Mouse (Mus musculus): Measurements from ENCODE around the gene Prkacb. TPM values are rescaled to one million over a fixed set of nuclear protein-coding genes. Genes with fewer than 3 reads are reported as not detected.
"Not testable (repeated sequence)": the region's sequence is repeated elsewhere in the genome, so short reads cannot be mapped to it uniquely, and the experiment has no call there.

Prkacb gene
- polyA plus RNA-seq, 1 experiment from 2014 or later, result 56.1 TPM

DNA sequence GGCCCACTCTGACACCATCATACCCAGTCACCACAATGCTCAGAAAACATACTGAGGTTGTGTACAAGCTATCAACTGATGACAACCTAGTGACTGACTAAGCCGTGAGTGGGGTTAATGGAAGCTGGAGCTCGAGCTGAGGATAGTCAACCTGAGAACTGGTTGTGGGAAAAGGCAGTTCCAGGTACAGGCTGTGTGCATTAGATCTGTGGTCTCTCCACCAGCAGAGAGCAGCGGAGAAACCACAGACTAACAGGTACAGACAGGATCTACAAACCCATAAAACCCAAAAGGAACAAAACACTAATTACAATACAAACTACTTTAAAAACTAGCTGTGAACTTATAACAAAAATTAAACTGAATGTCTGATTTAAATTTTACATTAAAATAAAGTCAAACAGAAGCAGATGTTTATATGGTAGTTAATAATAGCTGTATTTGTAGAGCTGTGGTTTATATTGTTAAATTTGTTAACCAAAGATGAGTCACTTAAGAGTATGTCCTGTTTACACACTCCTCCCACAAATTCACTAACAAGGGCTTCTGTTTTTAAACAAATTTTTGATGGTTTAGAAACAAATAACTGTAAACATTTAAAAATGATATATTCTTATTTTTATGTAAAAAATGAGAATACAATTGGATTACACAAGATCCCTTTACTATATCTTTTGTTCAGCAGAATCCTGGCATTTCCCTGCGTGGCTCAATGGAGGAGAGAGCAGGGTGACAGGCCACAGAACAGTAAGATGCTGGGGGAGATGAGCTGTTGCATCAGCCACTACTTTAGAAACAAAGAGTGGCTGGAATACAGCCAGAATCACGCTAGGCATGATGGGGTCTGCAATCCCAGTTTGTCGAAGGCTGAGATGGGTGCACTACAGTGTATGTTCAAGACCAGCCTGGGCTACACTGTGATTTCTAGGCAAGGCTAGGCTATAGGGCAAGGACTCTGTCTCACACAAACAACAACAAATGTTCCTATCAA, 54.5 kb downstream of the Prkacb start:
- H3K9me3 ChIP-seq (ENCODE audit: control insufficient read depth, low read length), result no peaks in the 10 kb centered on the region
- H3K36me3 ChIP-seq (ENCODE audit: control insufficient read depth, insufficient read depth, low read length), result peaks cover 16% of the 10 kb centered on the region
- H3K4me1 ChIP-seq (replicated peaks; ENCODE audit: control insufficient read depth, insufficient read depth, low read length), result no peaks in the 10 kb centered on the region
- no peak overlapping the region for H3K9ac ChIP-seq (ENCODE audit: low read length)
- H3K4me2 ChIP-seq (ENCODE audit: low read length), result no peak overlapping the region
- 81% methylated on average over 6 of the region's 6 CpGs for WGBS
- DNase-seq (ENCODE audit: low spot score), result no peak
- ATAC-seq (replicated peaks; ENCODE audit: low FRiP score, low TSS enrichment, low read depth), result no peak
- H3K27me3 ChIP-seq (replicated peaks; ENCODE audit: control insufficient read depth, insufficient read depth, low read length), result no peaks in the 10 kb centered on the region
- H3K4me3 ChIP-seq (ENCODE audit: low read depth, low read length), result no peak overlapping the region
- H3K27ac ChIP-seq (ENCODE audit: low read depth), result no peak overlapping the region

DNA sequence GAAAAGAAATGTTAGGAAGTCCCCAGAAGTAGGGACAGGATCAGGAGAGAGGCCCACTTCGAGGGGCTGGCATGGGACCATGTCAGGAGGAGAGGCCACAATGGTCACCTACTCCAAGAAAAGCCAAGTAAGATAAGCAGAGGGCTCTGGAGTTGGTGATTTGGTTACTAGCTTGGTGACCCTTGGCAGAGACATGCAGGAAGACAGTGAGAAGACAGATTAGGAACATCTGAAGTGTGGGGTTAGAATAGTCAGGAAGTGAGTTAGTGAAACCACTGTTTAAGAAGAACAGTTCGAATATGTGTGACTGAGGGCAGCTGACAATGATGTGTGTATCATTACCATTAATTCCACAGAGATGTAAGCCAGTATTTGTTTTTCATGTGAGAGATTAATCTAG, 58.5 kb downstream of the Prkacb start:
- no peak for DNase-seq (ENCODE audit: low spot score)

DNA sequence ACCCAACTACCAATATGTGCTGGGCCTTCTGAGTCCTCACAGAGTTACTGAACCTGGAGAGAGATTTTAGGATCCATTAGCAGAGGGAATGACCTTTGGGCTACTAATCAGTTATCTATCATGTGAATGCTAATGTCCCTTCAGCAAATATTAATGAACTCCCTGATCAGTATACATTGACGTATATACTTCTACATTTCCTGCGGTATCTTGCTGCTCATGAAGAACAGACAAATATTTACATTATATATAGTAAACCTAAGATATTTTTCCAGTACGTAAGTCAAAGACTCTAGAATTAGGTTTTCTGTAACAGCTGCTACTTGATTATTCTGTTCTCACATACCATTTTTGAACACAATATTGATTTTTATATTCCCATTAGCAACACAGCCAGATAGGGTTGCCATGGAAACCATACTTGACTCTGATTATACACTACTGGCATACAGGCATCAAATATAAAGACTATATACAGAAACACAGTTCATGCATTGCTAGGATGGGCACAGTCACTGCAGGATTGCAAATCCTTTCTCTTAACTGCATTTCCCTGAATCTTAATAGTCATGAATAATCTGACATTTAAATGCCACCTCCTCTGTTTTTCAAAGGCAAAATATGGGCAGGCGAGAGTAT, 71.1 kb downstream of the Prkacb start:
- H3K4me2 ChIP-seq (ENCODE audit: low read length), result no peak overlapping the region
- no peak overlapping the region for H3K4me3 ChIP-seq (ENCODE audit: low read depth, low read length)
- no peak overlapping the region for H3K27ac ChIP-seq (ENCODE audit: low read depth)
- no peak for DNase-seq (ENCODE audit: low spot score)
- H3K27me3 ChIP-seq (replicated peaks; ENCODE audit: control insufficient read depth, insufficient read depth, low read length), result no peaks in the 10 kb centered on the region
- H3K9ac ChIP-seq (ENCODE audit: low read length), result no peak overlapping the region
- peaks cover 66% of the 10 kb centered on the region for H3K36me3 ChIP-seq (ENCODE audit: control insufficient read depth, insufficient read depth, low read length)
- H3K9me3 ChIP-seq (ENCODE audit: control insufficient read depth, low read length), result no peaks in the 10 kb centered on the region
- H3K4me1 ChIP-seq (replicated peaks; ENCODE audit: control insufficient read depth, insufficient read depth, low read length), result no peaks in the 10 kb centered on the region
- no peak for ATAC-seq (replicated peaks; ENCODE audit: low FRiP score, low TSS enrichment, low read depth)
- WGBS, result 69% methylated on average over 4 of the region's 4 CpGs

More for the DNA sequence above, 58.5 kb downstream of the Prkacb start:
- Histone ChIP-seq H3K36me3 (ENCODE audit: control insufficient read depth, insufficient read depth, low read length) (peaks cover 47% of the 10 kb centered on the region), H3K27me3 (replicated peaks; ENCODE audit: control insufficient read depth, insufficient read depth, low read length) (no peaks in the 10 kb centered on the region), H3K4me3 (ENCODE audit: low read depth, low read length) (no peak overlapping the region), H3K9ac (ENCODE audit: low read length) (no peak overlapping the region), H3K9me3 (ENCODE audit: control insufficient read depth, low read length) (no peaks in the 10 kb centered on the region), H3K27ac (ENCODE audit: low read depth) (no peak overlapping the region), H3K4me1 (replicated peaks; ENCODE audit: control insufficient read depth, insufficient read depth, low read length) (no peaks in the 10 kb centered on the region), H3K4me2 (ENCODE audit: low read length) (no peak overlapping the region)
- no peak for ATAC-seq (replicated peaks; ENCODE audit: low FRiP score, low TSS enrichment, low read depth)
- 77% methylated on average over 2 of the region's 2 CpGs for WGBS

DNA sequence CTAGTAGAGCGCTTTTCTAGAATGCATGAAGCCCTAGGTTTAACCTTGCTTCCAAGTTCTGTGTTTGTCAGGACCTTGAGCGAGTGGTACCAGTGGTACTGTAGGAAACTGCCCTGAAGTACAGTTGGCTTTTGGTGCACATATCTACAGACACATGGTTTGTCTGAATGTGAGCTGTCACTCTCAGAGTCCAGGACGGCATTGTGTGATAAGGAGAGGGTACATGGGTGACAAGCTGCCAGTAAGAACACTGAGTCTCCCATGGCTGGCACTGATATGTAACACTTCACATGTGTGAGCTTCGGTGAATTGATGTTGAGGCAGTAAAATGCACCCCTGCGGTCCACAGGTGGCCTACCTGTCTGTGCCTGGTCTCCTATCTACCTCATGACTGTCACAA, 71.6 kb downstream of the Prkacb start:
- ATAC-seq (replicated peaks; ENCODE audit: low FRiP score, low TSS enrichment, low read depth), result no peak
- no peak overlapping the region for H3K4me3 ChIP-seq (ENCODE audit: low read depth, low read length)
- DNase-seq (ENCODE audit: low spot score), result no peak
- H3K27me3 ChIP-seq (replicated peaks; ENCODE audit: control insufficient read depth, insufficient read depth, low read length), result no peaks in the 10 kb centered on the region
- peaks cover 62% of the 10 kb centered on the region for H3K36me3 ChIP-seq (ENCODE audit: control insufficient read depth, insufficient read depth, low read length)
- no peaks in the 10 kb centered on the region for H3K9me3 ChIP-seq (ENCODE audit: control insufficient read depth, low read length)
- no peaks in the 10 kb centered on the region for H3K4me1 ChIP-seq (replicated peaks; ENCODE audit: control insufficient read depth, insufficient read depth, low read length)
- H3K4me2 ChIP-seq (ENCODE audit: low read length), result no peak overlapping the region
- no peak overlapping the region for H3K27ac ChIP-seq (ENCODE audit: low read depth)
- H3K9ac ChIP-seq (ENCODE audit: low read length), result no peak overlapping the region
- 95% methylated on average over 5 of the region's 5 CpGs for WGBS

DNA sequence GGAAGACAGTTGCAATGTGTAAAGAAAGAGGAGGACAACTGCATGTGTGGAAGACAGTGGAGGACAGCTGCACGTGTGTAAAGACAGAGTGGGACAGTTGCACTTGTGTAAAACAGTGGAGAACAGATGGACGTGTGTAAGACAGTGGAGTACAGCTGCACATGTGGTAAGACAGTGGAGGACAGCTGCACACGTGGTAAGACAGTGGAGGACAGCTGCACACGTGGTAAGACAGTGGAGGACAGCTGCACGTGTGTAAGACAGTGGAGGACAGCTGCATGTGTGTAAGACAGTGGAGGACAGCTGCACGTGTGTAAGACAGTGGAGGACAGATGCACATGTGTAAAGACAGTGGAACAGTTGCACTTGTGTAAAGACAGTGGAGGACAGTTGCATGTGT, 76.6 kb downstream of the Prkacb start:
- not testable (repeated sequence) for DNase-seq (ENCODE audit: low spot score); ATAC-seq (replicated peaks; ENCODE audit: low FRiP score, low TSS enrichment, low read depth); H3K9ac ChIP-seq (ENCODE audit: low read length); H3K27me3 ChIP-seq (replicated peaks; ENCODE audit: control insufficient read depth, insufficient read depth, low read length); H3K27ac ChIP-seq (ENCODE audit: low read depth); H3K9me3 ChIP-seq (ENCODE audit: control insufficient read depth, low read length); H3K4me3 ChIP-seq (ENCODE audit: low read depth, low read length); H3K4me1 ChIP-seq (replicated peaks; ENCODE audit: control insufficient read depth, insufficient read depth, low read length); H3K4me2 ChIP-seq (ENCODE audit: low read length)
- 85% methylated on average over 6 of the region's 6 CpGs for WGBS
- H3K36me3 ChIP-seq (ENCODE audit: control insufficient read depth, insufficient read depth, low read length), result peaks cover 77% of the 10 kb centered on the region

DNA sequence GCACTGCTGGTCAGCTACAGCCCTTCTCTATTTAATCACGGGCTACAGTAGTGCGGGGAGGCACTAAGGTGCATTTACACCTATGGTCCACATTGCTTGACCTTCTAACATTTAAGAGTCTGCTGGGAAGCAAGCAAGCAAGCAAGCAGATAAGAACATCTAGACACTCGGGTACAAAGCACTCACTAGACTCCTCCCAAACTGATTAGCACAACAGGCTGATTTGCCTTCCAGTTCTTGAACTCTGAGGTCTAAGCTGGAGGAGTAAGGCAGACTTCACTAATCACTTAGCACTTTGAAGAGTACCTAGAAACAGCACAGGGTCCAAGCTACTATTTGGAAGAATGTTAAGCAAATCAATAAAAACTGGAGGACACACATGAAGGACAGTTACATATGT, 77.1 kb downstream of the Prkacb start:
- no peaks in the 10 kb centered on the region for H3K4me1 ChIP-seq (replicated peaks; ENCODE audit: control insufficient read depth, insufficient read depth, low read length)
- 65% methylated on average over 3 of the region's 3 CpGs for WGBS
- H3K27me3 ChIP-seq (replicated peaks; ENCODE audit: control insufficient read depth, insufficient read depth, low read length), result no peaks in the 10 kb centered on the region
- no peak overlapping the region for H3K9ac ChIP-seq (ENCODE audit: low read length)
- ATAC-seq (replicated peaks; ENCODE audit: low FRiP score, low TSS enrichment, low read depth) (no peak), DNase-seq (ENCODE audit: low spot score) (no peak)
- no peak overlapping the region for H3K27ac ChIP-seq (ENCODE audit: low read depth)
- no peak overlapping the region for H3K4me3 ChIP-seq (ENCODE audit: low read depth, low read length)
- H3K36me3 ChIP-seq (ENCODE audit: control insufficient read depth, insufficient read depth, low read length), result peaks cover 82% of the 10 kb centered on the region
- H3K4me2 ChIP-seq (ENCODE audit: low read length), result no peak overlapping the region
- no peaks in the 10 kb centered on the region for H3K9me3 ChIP-seq (ENCODE audit: control insufficient read depth, low read length)

DNA sequence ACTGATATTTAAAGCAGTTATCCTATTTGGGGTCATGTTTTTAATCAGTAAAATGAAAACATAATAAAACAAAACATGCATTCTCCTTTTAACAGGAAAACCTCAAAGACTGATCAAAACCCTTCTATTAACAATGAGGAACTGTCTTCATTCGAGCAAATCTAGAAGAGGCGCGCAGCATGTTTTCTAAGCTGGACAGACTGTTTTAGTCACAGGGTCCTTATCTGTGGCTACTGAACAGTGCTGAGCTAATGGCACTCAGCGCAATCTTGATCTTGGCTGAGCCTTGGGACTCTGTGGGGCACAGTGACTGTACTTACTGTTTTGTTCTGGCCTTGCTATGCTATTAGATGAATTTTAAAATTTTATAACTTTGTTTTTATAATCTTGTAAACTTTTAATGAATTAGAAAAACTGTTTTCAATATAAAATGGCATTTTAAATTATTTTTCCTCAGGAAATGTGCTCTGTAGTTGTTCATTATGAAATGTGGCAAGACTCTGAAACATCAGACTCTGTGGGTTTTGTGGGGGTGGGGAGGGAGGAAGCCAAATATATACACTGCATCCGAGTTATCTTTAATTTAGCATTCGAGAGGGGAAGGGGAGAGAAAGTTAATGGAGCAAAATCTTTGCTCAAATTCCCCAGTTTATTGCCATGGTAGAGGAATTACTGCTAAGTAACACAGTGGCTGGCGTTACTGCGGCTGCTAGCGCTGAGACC, 77.7 kb downstream of the Prkacb start:
- WGBS, result 83% methylated on average over 9 of the region's 9 CpGs
- no peak for DNase-seq (ENCODE audit: low spot score)
- H3K9me3 ChIP-seq (ENCODE audit: control insufficient read depth, low read length), result no peaks in the 10 kb centered on the region
- H3K27ac ChIP-seq (ENCODE audit: low read depth), result no peak overlapping the region
- H3K9ac ChIP-seq (ENCODE audit: low read length), result no peak overlapping the region
- no peaks in the 10 kb centered on the region for H3K27me3 ChIP-seq (replicated peaks; ENCODE audit: control insufficient read depth, insufficient read depth, low read length)
- no peak overlapping the region for H3K4me2 ChIP-seq (ENCODE audit: low read length)
- no peaks in the 10 kb centered on the region for H3K4me1 ChIP-seq (replicated peaks; ENCODE audit: control insufficient read depth, insufficient read depth, low read length)
- H3K4me3 ChIP-seq (ENCODE audit: low read depth, low read length), result no peak overlapping the region
- peaks cover 81% of the 10 kb centered on the region for H3K36me3 ChIP-seq (ENCODE audit: control insufficient read depth, insufficient read depth, low read length)
- no peak for ATAC-seq (replicated peaks; ENCODE audit: low FRiP score, low TSS enrichment, low read depth)

DNA sequence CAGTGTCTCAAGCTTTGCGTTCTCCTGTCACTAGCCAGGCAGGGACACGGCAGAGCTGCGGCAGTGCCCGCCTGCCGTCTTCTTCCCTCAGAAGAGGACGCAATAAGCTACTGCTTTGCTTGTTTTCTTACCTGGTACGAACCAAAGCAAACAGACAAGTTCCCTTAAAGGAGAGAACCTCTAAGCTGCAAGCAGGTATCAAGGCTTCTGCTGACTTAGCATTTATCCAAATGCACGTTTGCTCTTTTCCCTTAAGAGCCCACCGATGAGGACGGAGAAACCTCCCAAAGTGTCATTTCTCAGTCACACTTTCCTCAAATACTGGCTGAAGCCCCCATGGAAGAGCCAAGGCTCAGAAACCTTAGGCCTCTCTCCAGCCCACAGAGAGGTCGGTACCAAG, 81.3 kb downstream of the Prkacb start:
- no peaks in the 10 kb centered on the region for H3K4me1 ChIP-seq (replicated peaks; ENCODE audit: control insufficient read depth, insufficient read depth, low read length)
- 97% methylated on average over 11 of the region's 11 CpGs for WGBS

More for the DNA sequence above, 81.3 kb downstream of the Prkacb start:
- Histone ChIP-seq H3K4me3 (ENCODE audit: low read depth, low read length) (no peak overlapping the region), H3K9me3 (ENCODE audit: control insufficient read depth, low read length) (peaks cover under 1% of the 10 kb centered on the region), H3K4me2 (ENCODE audit: low read length) (no peak overlapping the region), H3K27me3 (replicated peaks; ENCODE audit: control insufficient read depth, insufficient read depth, low read length) (no peaks in the 10 kb centered on the region), H3K27ac (ENCODE audit: low read depth) (no peak overlapping the region), H3K36me3 (ENCODE audit: control insufficient read depth, insufficient read depth, low read length) (peaks cover 80% of the 10 kb centered on the region), H3K9ac (ENCODE audit: low read length) (no peak overlapping the region)
- DNase-seq (ENCODE audit: low spot score) (no peak), ATAC-seq (replicated peaks; ENCODE audit: low FRiP score, low TSS enrichment, low read depth) (no peak)
